Mouse (Mus musculus): Measurements from ENCODE around the gene Coa7. TPM values are rescaled to one million over a fixed set of nuclear protein-coding genes. Genes with fewer than 3 reads are reported as not detected.

Gene Coa7
- 7.3 and 11.1 TPM in 2 replicates for polyA plus RNA-seq (2012; rRNA removed)

GRCm38 (mm10) chr4:108327730-108328484 is at the start of gene Coa7:
Gene Coa7 (plus strand): TSS chr4:108328140.
- no peaks in the 10 kb centered on the region for H3K36me3 ChIP-seq (ENCODE audit: control insufficient read depth, insufficient read depth, low read length)
- H3K4me3 ChIP-seq (ENCODE audit: low read depth, low read length): peak within 1 kb of the TSS; percentile 70
- no peaks in the 10 kb centered on the region for H3K27me3 ChIP-seq (ENCODE audit: control insufficient read depth, insufficient read depth, low read length)
- TF ChIP-seq POLR2A (IDR thresholded peaks at IDR 0.05; ENCODE audit: low read depth, low read length): no peak; the same call in 1 of the 2 replicates
- TF ChIP-seq CTCF (IDR thresholded peaks at IDR 0.05; ENCODE audit: extremely low read depth, insufficient read length, insufficient replicate concordance, low read depth, low read length): peak; percentile 19; the same call in 1 of the 2 replicates
- WGBS: under 1% methylated on average over 44 of the region's 45 CpGs
- peaks cover 10% of the 10 kb centered on the region; the same call in 1 of the 2 replicates for H3K4me1 ChIP-seq (ENCODE audit: control insufficient read depth, insufficient read depth, insufficient read length, low read length)
- H3K27ac ChIP-seq (ENCODE audit: insufficient read depth, low read depth, low read length): peak within 1 kb of the TSS; percentile 85

GRCm38 (mm10) chr4:108300266-108300665 is 27.7 kb upstream of the Coa7 start:
- Histone ChIP-seq H3K27ac (ENCODE audit: insufficient read depth, low read depth, low read length) (peak overlapping the region; percentile 84; the same call in 1 of the 2 replicates), H3K4me3 (ENCODE audit: low read depth, low read length) (peak overlapping the region; percentile 99), H3K4me1 (ENCODE audit: control insufficient read depth, insufficient read depth, insufficient read length, low read length) (peaks cover 2% of the 10 kb centered on the region; the same call in 1 of the 2 replicates), H3K36me3 (ENCODE audit: control insufficient read depth, insufficient read depth, low read length) (no peaks in the 10 kb centered on the region), H3K27me3 (ENCODE audit: control insufficient read depth, insufficient read depth, low read length) (no peaks in the 10 kb centered on the region)
- WGBS: 2% methylated on average over 14 of the region's 14 CpGs
- no peak for TF ChIP-seq CTCF (IDR thresholded peaks at IDR 0.05; ENCODE audit: extremely low read depth, insufficient read length, insufficient replicate concordance, low read depth, low read length)
- no peak for TF ChIP-seq POLR2A (IDR thresholded peaks at IDR 0.05; ENCODE audit: low read depth, low read length)

- Histone ChIP-seq H3K4me3 (ENCODE audit: low read depth, low read length) (peak within 1 kb of the TSS; percentile 99), H3K36me3 (ENCODE audit: control insufficient read depth, insufficient read depth, low read length) (no peaks in the 10 kb centered on the region), H3K27ac (ENCODE audit: insufficient read depth, low read depth, low read length) (peak within 1 kb of the TSS; percentile 84), H3K27me3 (ENCODE audit: control insufficient read depth, insufficient read depth, low read length) (no peaks in the 10 kb centered on the region), H3K4me1 (ENCODE audit: control insufficient read depth, insufficient read depth, insufficient read length, low read length) (peaks cover 2% of the 10 kb centered on the region; the same call in 1 of the 2 replicates)
- WGBS: under 1% methylated on average over 54 of the region's 58 CpGs
- no peak for TF ChIP-seq CTCF (IDR thresholded peaks at IDR 0.05; ENCODE audit: extremely low read depth, insufficient read length, insufficient replicate concordance, low read depth, low read length)
- peak; percentile 84 for TF ChIP-seq POLR2A (IDR thresholded peaks at IDR 0.05; ENCODE audit: low read depth, low read length)
Observed at GRCm38 (mm10) chr4:108300670-108301373, 27.1 kb upstream of the Coa7 start, which contains the start of gene Zyg11b. Gene Zyg11b (minus strand): TSS chr4:108301096.

GRCm38 (mm10) chr4:108302296-108302890 is 25.5 kb upstream of the Coa7 start:
- H3K36me3 ChIP-seq (ENCODE audit: control insufficient read depth, insufficient read depth, low read length): no peaks in the 10 kb centered on the region
- 72% methylated on average over 5 of the region's 5 CpGs for WGBS
- H3K4me1 ChIP-seq (ENCODE audit: control insufficient read depth, insufficient read depth, insufficient read length, low read length): peaks cover 2% of the 10 kb centered on the region; the same call in 1 of the 2 replicates
- H3K4me3 ChIP-seq (ENCODE audit: low read depth, low read length): no peak overlapping the region
- H3K27ac ChIP-seq (ENCODE audit: insufficient read depth, low read depth, low read length): no peak overlapping the region
- TF ChIP-seq POLR2A (IDR thresholded peaks at IDR 0.05; ENCODE audit: low read depth, low read length) (no peak), CTCF (IDR thresholded peaks at IDR 0.05; ENCODE audit: extremely low read depth, insufficient read length, insufficient replicate concordance, low read depth, low read length) (no peak)
- H3K27me3 ChIP-seq (ENCODE audit: control insufficient read depth, insufficient read depth, low read length): no peaks in the 10 kb centered on the region

GRCm38 (mm10) chr4:108310706-108311105 is 17.2 kb upstream of the Coa7 start:
- no peak overlapping the region for H3K4me3 ChIP-seq (ENCODE audit: low read depth, low read length)
- H3K36me3 ChIP-seq (ENCODE audit: control insufficient read depth, insufficient read depth, low read length): no peaks in the 10 kb centered on the region
- H3K27me3 ChIP-seq (ENCODE audit: control insufficient read depth, insufficient read depth, low read length): no peaks in the 10 kb centered on the region
- H3K4me1 ChIP-seq (ENCODE audit: control insufficient read depth, insufficient read depth, insufficient read length, low read length): no peaks in the 10 kb centered on the region
- H3K27ac ChIP-seq (ENCODE audit: insufficient read depth, low read depth, low read length): no peak overlapping the region; the same call in 1 of the 2 replicates
- WGBS: 69% methylated on average over 6 of the region's 6 CpGs
- TF ChIP-seq CTCF (IDR thresholded peaks at IDR 0.05; ENCODE audit: extremely low read depth, insufficient read length, insufficient replicate concordance, low read depth, low read length) (no peak), POLR2A (IDR thresholded peaks at IDR 0.05; ENCODE audit: low read depth, low read length) (no peak)

GRCm38 (mm10) chr4:108314041-108314440 is 13.9 kb upstream of the Coa7 start:
- Histone ChIP-seq H3K27me3 (ENCODE audit: control insufficient read depth, insufficient read depth, low read length) (no peaks in the 10 kb centered on the region), H3K4me3 (ENCODE audit: low read depth, low read length) (no peak overlapping the region), H3K36me3 (ENCODE audit: control insufficient read depth, insufficient read depth, low read length) (no peaks in the 10 kb centered on the region), H3K27ac (ENCODE audit: insufficient read depth, low read depth, low read length) (no peak overlapping the region), H3K4me1 (ENCODE audit: control insufficient read depth, insufficient read depth, insufficient read length, low read length) (peaks cover 5% of the 10 kb centered on the region; the same call in 1 of the 2 replicates)
- 67% methylated on average over 5 of the region's 5 CpGs for WGBS
- TF ChIP-seq POLR2A (IDR thresholded peaks at IDR 0.05; ENCODE audit: low read depth, low read length): no peak
- TF ChIP-seq CTCF (IDR thresholded peaks at IDR 0.05; ENCODE audit: extremely low read depth, insufficient read length, insufficient replicate concordance, low read depth, low read length): no peak

Measured in small intestine, adult 2 months (tissue).